Mouse (Mus musculus) liver, embryonic 14.5 days (tissue): ENCODE results near the gene Ciapin1.

Experiments
- CTCF ChIP-seq: IDR thresholded peaks from 2 replicates; pipeline ENCODE4 v1.5.1; 2016; ENCODE audit warnings: antibody characterized with exemption, low read depth, control low read depth
- EP300 ChIP-seq: IDR thresholded peaks from 2 replicates; pipeline ENCODE4 v1.6.1; 2016; ENCODE audit warnings: antibody characterized with exemption, low read depth

- TF ChIP-seq CTCF (no peak), EP300 (no peak)
Measured at GRCm38 (mm10) chr8:94872156-94872555, 34.0 kb upstream of the Ciapin1 start.
